Mouse (Mus musculus) urinary bladder, adult 18-20 months (tissue): ENCODE data around the gene Stk26.

Experiments
- DNase-seq, 2 experiments: peaks; one replicate each; pipeline ENCODE4 v3.0.0; 2022; ENCODE audit warnings: low spot score in 2 of 2, mixed read lengths in 2 of 2

The Stk26 gene

GRCm38 (mm10) chrX:50840847-50841560 is at the start of gene Stk26:
Gene Stk26, plus strand, starts transcription at chrX:50841047.
- DNase-seq = peak; percentile 57 to 75

- DNase-seq = no peak
These were observed 47.7 kb upstream of the Stk26 start for GRCm38 (mm10) chrX:50793005-50793680.

- no peak for DNase-seq
These were observed 43.0 kb upstream of the Stk26 start for GRCm38 (mm10) chrX:50797798-50798197.

- no peak for DNase-seq
These were observed 42.3 kb upstream of the Stk26 start for GRCm38 (mm10) chrX:50798571-50798970.

- no peak for DNase-seq
These were observed 41.1 kb upstream of the Stk26 start for GRCm38 (mm10) chrX:50799656-50800188.

- DNase-seq = no peak
These were observed 35.2 kb upstream of the Stk26 start for GRCm38 (mm10) chrX:50805654-50806053.

GRCm38 (mm10) chrX:50823856-50824255 is 17.0 kb upstream of the Stk26 start:
- DNase-seq = peak; percentile 12 to 59

- no peak for DNase-seq
These were observed 5.3 kb upstream of the Stk26 start for GRCm38 (mm10) chrX:50835592-50835991.

- DNase-seq = no peak
These were observed 4.7 kb upstream of the Stk26 start for GRCm38 (mm10) chrX:50836029-50836691.

- peak; percentile 8 to 16 for DNase-seq
These were observed 740 bp downstream of the Stk26 start for GRCm38 (mm10) chrX:50841587-50841986.

- DNase-seq = no peak
These were observed 1.2 kb downstream of the Stk26 start for GRCm38 (mm10) chrX:50842046-50842445.

GRCm38 (mm10) chrX:50850428-50851184 is 9.8 kb downstream of the Stk26 start:
- DNase-seq = no peak

GRCm38 (mm10) chrX:50863771-50864170 is 22.9 kb downstream of the Stk26 start:
- DNase-seq = no peak

- no peak for DNase-seq
These were observed 23.9 kb downstream of the Stk26 start for GRCm38 (mm10) chrX:50864734-50865133.

GRCm38 (mm10) chrX:50874246-50875002 is 33.6 kb downstream of the Stk26 start:
- DNase-seq = no peak

- no peak for DNase-seq
These were observed 47.2 kb downstream of the Stk26 start for GRCm38 (mm10) chrX:50887999-50888398.

GRCm38 (mm10) chrX:50903497-50903896 is 62.6 kb downstream of the Stk26 start:
- no peak for DNase-seq

GRCm38 (mm10) chrX:50909915-50910314 is 69.1 kb downstream of the Stk26 start:
- DNase-seq = no peak

GRCm38 (mm10) chrX:50917389-50917788 is 76.5 kb downstream of the Stk26 start:
- DNase-seq = no peak

- no peak for DNase-seq
These were observed 77.9 kb downstream of the Stk26 start for GRCm38 (mm10) chrX:50918754-50919153.
